Mouse (Mus musculus): ENCODE results near the gene Sbpl. TPM values are rescaled to one million over a fixed set of nuclear protein-coding genes. Genes with fewer than 3 reads are reported as not detected.

Gene Sbpl
- polyA plus RNA-seq, 1 experiment, result 1.6 TPM

DNA sequence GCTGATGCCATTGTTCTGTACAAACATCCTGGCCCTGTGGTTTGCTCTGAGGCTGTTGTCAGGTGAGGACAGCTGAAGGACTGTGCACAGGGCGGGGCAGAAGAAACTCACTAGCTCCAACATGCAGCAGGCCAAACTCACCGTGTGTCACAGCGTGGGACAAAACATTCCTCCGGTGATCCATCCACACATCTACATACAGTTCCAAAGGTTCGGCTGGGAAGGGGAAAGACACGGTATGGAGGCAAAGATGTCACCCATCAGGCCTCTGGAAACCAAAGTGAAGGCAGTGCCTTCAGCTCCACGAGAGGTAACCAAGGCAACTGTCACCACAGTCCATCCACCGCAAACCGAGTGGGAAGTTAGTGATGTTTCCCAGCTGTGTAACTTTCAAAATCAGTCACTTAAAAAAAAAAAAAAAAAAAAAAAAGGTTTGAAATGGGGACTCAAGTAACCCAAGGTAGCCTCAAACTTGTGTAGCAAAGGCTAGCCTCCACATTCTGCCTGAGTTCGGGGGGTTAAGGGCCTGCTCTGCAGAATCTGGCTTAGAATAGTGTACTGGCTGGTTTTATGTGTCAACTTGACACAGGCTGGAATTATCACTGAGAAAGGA is 25.3 kb upstream of the Sbpl start, which contains the start of gene Prss30:
Gene Prss30, minus strand, starts transcription at position 270 of the 613 bp plus-strand sequence.
- Histone ChIP-seq H3K27me3 (ENCODE audit: control insufficient read depth, insufficient read depth, low read length) (no peaks in the 10 kb centered on the region), H3K36me3 (ENCODE audit: control insufficient read depth, insufficient read depth, low read length) (no peaks in the 10 kb centered on the region), H3K27ac (ENCODE audit: control insufficient read depth, insufficient read depth, low read length) (no peak within 1 kb of the TSS; the same call in 1 of the 2 replicates), H3K4me1 (replicated peaks; ENCODE audit: control insufficient read depth, insufficient read depth, low read length) (peaks cover 4% of the 10 kb centered on the region), H3K4me3 (ENCODE audit: control insufficient read depth, insufficient read depth, low read length) (no peak within 1 kb of the TSS)
- no peak for TF ChIP-seq POLR2A (IDR thresholded peaks at IDR 0.05; ENCODE audit: control insufficient read depth, extremely low read depth, insufficient read depth, low read length, poor library complexity)
- DNase-seq, result no peak
- 13% methylated on average over 10 of the region's 10 CpGs for WGBS

DNA sequence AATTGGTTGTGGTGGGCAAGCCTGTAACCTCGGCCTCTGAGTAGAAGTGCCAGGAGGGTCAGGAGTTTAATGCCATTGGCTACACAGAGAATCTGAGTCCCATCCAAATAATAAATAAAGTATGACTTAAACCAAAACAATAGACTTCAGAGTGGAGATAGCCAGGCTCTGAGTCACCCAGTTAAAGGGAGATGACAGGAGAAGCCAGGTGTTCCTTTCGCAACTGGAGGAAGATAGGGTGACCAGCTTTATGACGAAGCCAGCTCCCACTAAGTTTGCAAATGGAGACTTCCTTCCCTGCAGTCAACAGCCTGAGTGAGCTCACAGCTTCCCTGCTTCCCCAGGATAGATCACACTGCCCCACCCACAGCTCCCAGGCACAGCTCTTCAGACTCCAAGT is 24.4 kb upstream of the Sbpl start:
- Histone ChIP-seq H3K27me3 (ENCODE audit: control insufficient read depth, insufficient read depth, low read length) (no peaks in the 10 kb centered on the region), H3K27ac (ENCODE audit: control insufficient read depth, insufficient read depth, low read length) (no peak overlapping the region), H3K36me3 (ENCODE audit: control insufficient read depth, insufficient read depth, low read length) (no peaks in the 10 kb centered on the region), H3K4me3 (ENCODE audit: control insufficient read depth, insufficient read depth, low read length) (no peak overlapping the region), H3K4me1 (replicated peaks; ENCODE audit: control insufficient read depth, insufficient read depth, low read length) (peaks cover 4% of the 10 kb centered on the region)
- DNase-seq, result no peak
- no peak for TF ChIP-seq CTCF (IDR thresholded peaks at IDR 0.05; ENCODE audit: borderline replicate concordance, control insufficient read depth, extremely low read depth, insufficient read depth, low read length, poor library complexity)
- no peak for TF ChIP-seq POLR2A (IDR thresholded peaks at IDR 0.05; ENCODE audit: control insufficient read depth, extremely low read depth, insufficient read depth, low read length, poor library complexity)
- WGBS, result 59% methylated on average over 3 of the region's 3 CpGs

- no peaks in the 10 kb centered on the region for H3K27me3 ChIP-seq (ENCODE audit: control insufficient read depth, insufficient read depth, low read length)
- TF ChIP-seq POLR2A (IDR thresholded peaks at IDR 0.05; ENCODE audit: control insufficient read depth, extremely low read depth, insufficient read depth, low read length, poor library complexity) (no peak), CTCF (IDR thresholded peaks at IDR 0.05; ENCODE audit: borderline replicate concordance, control insufficient read depth, extremely low read depth, insufficient read depth, low read length, poor library complexity) (no peak)
- H3K4me3 ChIP-seq (ENCODE audit: control insufficient read depth, insufficient read depth, low read length), result no peak overlapping the region
- DNase-seq, result no peak
- no peak overlapping the region for H3K27ac ChIP-seq (ENCODE audit: control insufficient read depth, insufficient read depth, low read length)
- H3K36me3 ChIP-seq (ENCODE audit: control insufficient read depth, insufficient read depth, low read length), result no peaks in the 10 kb centered on the region
- H3K4me1 ChIP-seq (replicated peaks; ENCODE audit: control insufficient read depth, insufficient read depth, low read length), result peaks cover 4% of the 10 kb centered on the region
- WGBS, result 96% methylated on average over 4 of the region's 4 CpGs
Observed at GRCm38 (mm10) chr17:23976665-23977064, 21.6 kb upstream of the Sbpl start.

GRCm38 (mm10) chr17:23971315-23971714 is 16.2 kb upstream of the Sbpl start:
- H3K27ac ChIP-seq (ENCODE audit: control insufficient read depth, insufficient read depth, low read length), result no peak overlapping the region
- H3K36me3 ChIP-seq (ENCODE audit: control insufficient read depth, insufficient read depth, low read length), result no peaks in the 10 kb centered on the region
- 79% methylated on average over 9 of the region's 9 CpGs for WGBS
- no peak for TF ChIP-seq CTCF (IDR thresholded peaks at IDR 0.05; ENCODE audit: borderline replicate concordance, control insufficient read depth, extremely low read depth, insufficient read depth, low read length, poor library complexity)
- no peak for TF ChIP-seq POLR2A (IDR thresholded peaks at IDR 0.05; ENCODE audit: control insufficient read depth, extremely low read depth, insufficient read depth, low read length, poor library complexity)
- H3K4me3 ChIP-seq (ENCODE audit: control insufficient read depth, insufficient read depth, low read length), result no peak overlapping the region
- 0 out of 2 replicates have a peak, but pooled peaks cover 2% of the 10 kb centered on the region for H3K4me1 ChIP-seq (replicated peaks; ENCODE audit: control insufficient read depth, insufficient read depth, low read length)
- DNase-seq, result no peak
- H3K27me3 ChIP-seq (ENCODE audit: control insufficient read depth, insufficient read depth, low read length), result no peaks in the 10 kb centered on the region

DNA sequence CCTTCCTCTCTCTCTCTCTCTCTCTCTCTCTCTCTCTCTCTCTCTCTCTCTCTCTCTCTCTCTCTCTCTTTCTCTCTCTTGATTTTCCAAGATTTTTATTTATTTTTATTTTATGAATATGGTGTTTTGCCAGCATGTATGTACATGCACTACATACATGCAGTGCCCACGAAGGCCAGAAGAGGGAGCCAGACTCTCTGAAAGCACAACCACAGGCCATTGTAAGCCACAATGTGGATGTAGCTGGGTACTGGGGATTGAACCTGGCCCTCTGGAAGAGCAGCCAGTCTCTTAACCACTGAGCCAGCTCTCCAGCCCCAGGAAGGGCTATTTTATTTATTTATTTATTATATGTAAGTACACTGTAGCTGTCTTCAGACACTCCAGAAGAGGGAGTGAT is 14.2 kb upstream of the Sbpl start:
- 0 out of 2 replicates have a peak, but pooled peaks cover 2% of the 10 kb centered on the region for H3K4me1 ChIP-seq (replicated peaks; ENCODE audit: control insufficient read depth, insufficient read depth, low read length)
- H3K27ac ChIP-seq (ENCODE audit: control insufficient read depth, insufficient read depth, low read length), result no peak overlapping the region
- DNase-seq, result peak; percentile 74
- no peaks in the 10 kb centered on the region for H3K36me3 ChIP-seq (ENCODE audit: control insufficient read depth, insufficient read depth, low read length)
- 3% methylated on average over 1 of the region's 1 CpGs for WGBS
- TF ChIP-seq POLR2A (IDR thresholded peaks at IDR 0.05; ENCODE audit: control insufficient read depth, extremely low read depth, insufficient read depth, low read length, poor library complexity) (no peak), CTCF (IDR thresholded peaks at IDR 0.05; ENCODE audit: borderline replicate concordance, control insufficient read depth, extremely low read depth, insufficient read depth, low read length, poor library complexity) (no peak)
- no peak overlapping the region for H3K4me3 ChIP-seq (ENCODE audit: control insufficient read depth, insufficient read depth, low read length)
- H3K27me3 ChIP-seq (ENCODE audit: control insufficient read depth, insufficient read depth, low read length), result no peaks in the 10 kb centered on the region

DNA sequence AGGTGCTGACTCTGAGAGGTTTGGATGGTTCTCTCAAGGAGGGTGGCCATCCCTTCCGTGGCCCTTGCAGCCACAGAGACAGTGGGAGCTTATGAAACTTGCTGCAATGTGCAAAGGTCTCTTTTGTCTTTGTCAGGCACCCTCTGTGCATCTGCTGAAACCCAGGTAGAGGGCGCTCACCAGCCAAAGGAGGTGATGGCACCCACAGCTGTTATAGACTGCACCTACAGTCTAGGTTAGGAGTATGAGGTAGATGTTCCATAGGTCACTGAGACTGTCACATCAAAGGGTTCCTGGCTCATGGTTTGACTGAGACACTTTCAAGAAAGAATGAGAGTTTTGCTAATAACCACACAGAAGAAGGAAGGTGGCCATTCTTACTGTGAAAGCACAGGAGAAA is 13.7 kb upstream of the Sbpl start:
- no peak overlapping the region for H3K4me3 ChIP-seq (ENCODE audit: control insufficient read depth, insufficient read depth, low read length)
- 0 out of 2 replicates have a peak, but pooled peaks cover 2% of the 10 kb centered on the region for H3K4me1 ChIP-seq (replicated peaks; ENCODE audit: control insufficient read depth, insufficient read depth, low read length)
- no peaks in the 10 kb centered on the region for H3K27me3 ChIP-seq (ENCODE audit: control insufficient read depth, insufficient read depth, low read length)
- TF ChIP-seq CTCF (IDR thresholded peaks at IDR 0.05; ENCODE audit: borderline replicate concordance, control insufficient read depth, extremely low read depth, insufficient read depth, low read length, poor library complexity) (no peak), POLR2A (IDR thresholded peaks at IDR 0.05; ENCODE audit: control insufficient read depth, extremely low read depth, insufficient read depth, low read length, poor library complexity) (no peak)
- no peak overlapping the region for H3K27ac ChIP-seq (ENCODE audit: control insufficient read depth, insufficient read depth, low read length)
- H3K36me3 ChIP-seq (ENCODE audit: control insufficient read depth, insufficient read depth, low read length), result no peaks in the 10 kb centered on the region
- 63% methylated on average over 2 of the region's 2 CpGs for WGBS
- peak; percentile 26 for DNase-seq

All from thymus, adult 2 months (tissue).